Mouse (Mus musculus): ENCODE measurements at regions not wholly inside any gene's neighbourhood (a gene's known extent, or its start where the extent isn't known, plus 50 kb on each side); places are given as distances from the start of the nearest gene placed in this dataset.

DNA sequence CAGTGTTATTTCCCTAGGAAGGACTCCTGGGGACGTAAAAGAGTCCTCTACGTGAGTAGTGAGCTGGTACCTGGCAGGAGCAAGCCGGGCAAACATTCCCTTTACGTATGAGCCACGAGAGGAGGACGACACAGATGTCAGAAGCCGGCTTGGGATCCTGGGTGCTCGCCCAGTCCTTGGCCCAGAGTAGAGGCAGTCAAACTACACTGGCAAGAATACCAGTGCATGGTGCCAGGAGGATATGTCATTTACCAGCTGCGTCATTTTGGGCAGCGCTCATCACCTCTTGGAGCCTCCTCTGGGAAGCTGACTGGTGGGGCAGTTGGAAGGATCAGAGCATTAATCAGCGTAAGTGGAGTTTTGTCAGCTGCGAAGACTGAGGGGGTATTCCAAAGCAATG lies 343.0 kb upstream of the Klf4 start:
- H3K4me2 ChIP-seq (replicated peaks) = no peak overlapping the region
- H3K36me3 ChIP-seq = no peaks in the 10 kb centered on the region
- H3K27me3 ChIP-seq = no peaks in the 10 kb centered on the region
- H3K9ac ChIP-seq (replicated peaks) = no peak overlapping the region
- ATAC-seq (ENCODE audit: low FRiP score, low read depth) = no peak
- no peak overlapping the region for H3K4me3 ChIP-seq
- WGBS = 93% methylated on average over 12 of the region's 12 CpGs
- H3K4me1 ChIP-seq = no peaks in the 10 kb centered on the region
- no peak overlapping the region for H3K27ac ChIP-seq (replicated peaks)
- no peaks in the 10 kb centered on the region for H3K9me3 ChIP-seq

DNA sequence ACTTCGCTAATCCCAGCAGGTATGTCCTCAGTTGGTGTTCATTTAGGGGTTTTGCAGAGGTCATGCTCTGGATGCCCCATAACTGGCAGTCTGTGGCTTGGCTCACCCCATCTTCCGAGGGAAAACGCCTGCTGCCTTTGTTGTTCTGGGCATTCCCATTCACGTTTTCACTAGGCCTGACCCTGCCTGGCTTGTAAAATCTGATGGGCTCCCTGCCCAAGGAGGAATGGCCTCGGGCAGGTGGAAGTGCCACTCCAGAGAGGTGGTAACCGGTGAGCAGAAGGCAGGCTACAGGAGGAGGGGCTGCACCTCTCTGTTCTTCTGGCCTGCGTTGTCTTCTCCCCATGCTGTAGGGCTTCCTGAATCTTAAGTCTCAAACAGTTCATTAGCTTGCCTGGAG lies 342.6 kb upstream of the Klf4 start:
- no peak overlapping the region for H3K27ac ChIP-seq (replicated peaks)
- 82% methylated on average over 7 of the region's 7 CpGs for WGBS

DNA sequence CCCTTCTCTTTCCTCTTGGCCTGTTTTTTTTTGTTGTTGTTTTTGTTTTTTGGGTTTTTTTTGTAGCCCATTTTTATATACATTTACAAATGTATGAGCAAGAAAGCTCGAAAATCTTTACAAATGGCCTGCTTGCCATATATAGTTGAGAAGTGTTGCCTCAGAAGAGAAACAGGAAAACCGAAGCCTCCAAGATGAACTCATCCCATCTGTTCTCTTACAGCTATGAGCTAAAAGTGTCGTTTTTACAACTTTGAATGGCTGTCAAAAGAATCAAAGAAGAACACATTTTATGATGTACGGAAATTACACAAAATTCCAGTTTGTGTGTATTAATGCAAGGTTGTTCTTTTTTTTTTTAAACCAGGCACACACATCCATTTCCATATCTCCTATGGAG lies 342.0 kb upstream of the Klf4 start:
- H3K4me2 ChIP-seq (replicated peaks) = no peak overlapping the region
- H3K9ac ChIP-seq (replicated peaks) = no peak overlapping the region
- no peak for ATAC-seq (ENCODE audit: low FRiP score, low read depth)
- H3K27me3 ChIP-seq = no peaks in the 10 kb centered on the region
- H3K4me3 ChIP-seq = no peak overlapping the region
- H3K9me3 ChIP-seq = no peaks in the 10 kb centered on the region
- no peaks in the 10 kb centered on the region for H3K36me3 ChIP-seq
- 88% methylated on average over 4 of the region's 4 CpGs for WGBS
- no peaks in the 10 kb centered on the region for H3K4me1 ChIP-seq
- no peak overlapping the region for H3K27ac ChIP-seq (replicated peaks)

More for the DNA sequence above, 342.6 kb upstream of the Klf4 start:
- no peaks in the 10 kb centered on the region for H3K9me3 ChIP-seq
- H3K36me3 ChIP-seq = no peaks in the 10 kb centered on the region
- H3K27me3 ChIP-seq = no peaks in the 10 kb centered on the region
- no peak for ATAC-seq (ENCODE audit: low FRiP score, low read depth)
- H3K4me2 ChIP-seq (replicated peaks) = no peak overlapping the region
- no peak overlapping the region for H3K9ac ChIP-seq (replicated peaks)
- H3K4me1 ChIP-seq = no peaks in the 10 kb centered on the region
- no peak overlapping the region for H3K4me3 ChIP-seq

DNA sequence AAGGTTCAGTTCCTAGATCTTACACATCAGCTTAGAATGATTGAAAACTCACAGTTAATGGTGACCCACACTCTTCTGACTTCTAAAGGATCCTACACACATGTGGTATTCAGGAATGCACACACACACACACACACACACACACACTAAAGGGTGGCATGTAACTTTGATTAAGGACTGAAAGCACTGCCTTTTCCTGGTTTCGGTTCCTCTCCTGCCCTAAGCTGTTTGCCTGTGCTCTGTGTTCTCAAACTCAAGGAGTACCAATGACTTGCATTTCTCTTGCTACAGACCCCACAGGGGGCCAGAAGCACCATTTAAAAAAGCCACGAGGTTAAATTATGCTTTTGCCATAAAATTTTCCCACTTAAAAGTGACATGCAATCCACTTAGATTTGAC lies 327.8 kb upstream of the Klf4 start:
- H3K4me1 ChIP-seq = no peaks in the 10 kb centered on the region
- ATAC-seq (ENCODE audit: low FRiP score, low read depth) = no peak
- H3K9me3 ChIP-seq = no peaks in the 10 kb centered on the region
- H3K27me3 ChIP-seq = no peaks in the 10 kb centered on the region
- H3K4me2 ChIP-seq (replicated peaks) = no peak overlapping the region
- H3K27ac ChIP-seq (replicated peaks) = no peak overlapping the region
- H3K4me3 ChIP-seq = no peak overlapping the region
- 78% methylated on average over 2 of the region's 2 CpGs for WGBS
- H3K9ac ChIP-seq (replicated peaks) = no peak overlapping the region
- H3K36me3 ChIP-seq = no peaks in the 10 kb centered on the region

DNA sequence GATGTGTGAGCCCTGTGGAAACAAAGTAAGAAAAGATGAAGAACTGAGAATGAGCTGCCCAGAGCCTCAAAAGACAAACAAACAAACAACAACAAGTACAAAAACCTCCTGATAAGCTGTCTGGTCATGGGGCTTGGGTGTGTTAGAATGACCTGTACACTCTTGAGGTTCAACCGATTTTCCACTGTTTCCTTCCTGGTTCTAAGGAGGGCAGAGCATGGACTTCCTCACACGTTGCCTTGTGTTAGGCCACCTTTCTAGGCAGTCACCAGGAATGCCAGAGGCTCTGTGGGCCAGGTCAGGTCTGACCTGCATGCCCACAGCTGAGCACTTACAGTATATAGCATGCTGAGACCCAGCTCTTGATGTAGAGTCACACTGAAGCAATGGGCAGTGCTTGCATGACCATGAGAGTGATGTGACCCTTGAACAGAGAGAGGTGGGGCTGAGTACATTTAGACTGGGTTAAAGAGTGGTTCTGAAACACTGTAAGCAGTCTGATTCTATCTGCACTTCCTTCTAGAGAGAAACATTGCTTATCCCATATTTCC lies 327.0 kb upstream of the Klf4 start:
- Histone ChIP-seq H3K4me1 (no peaks in the 10 kb centered on the region), H3K4me3 (no peak overlapping the region), H3K27me3 (no peaks in the 10 kb centered on the region), H3K4me2 (replicated peaks) (no peak overlapping the region), H3K9me3 (no peaks in the 10 kb centered on the region), H3K36me3 (no peaks in the 10 kb centered on the region), H3K27ac (replicated peaks) (no peak overlapping the region), H3K9ac (replicated peaks) (no peak overlapping the region)
- WGBS = 86% methylated on average over 2 of the region's 2 CpGs
- ATAC-seq (ENCODE audit: low FRiP score, low read depth) = no peak

DNA sequence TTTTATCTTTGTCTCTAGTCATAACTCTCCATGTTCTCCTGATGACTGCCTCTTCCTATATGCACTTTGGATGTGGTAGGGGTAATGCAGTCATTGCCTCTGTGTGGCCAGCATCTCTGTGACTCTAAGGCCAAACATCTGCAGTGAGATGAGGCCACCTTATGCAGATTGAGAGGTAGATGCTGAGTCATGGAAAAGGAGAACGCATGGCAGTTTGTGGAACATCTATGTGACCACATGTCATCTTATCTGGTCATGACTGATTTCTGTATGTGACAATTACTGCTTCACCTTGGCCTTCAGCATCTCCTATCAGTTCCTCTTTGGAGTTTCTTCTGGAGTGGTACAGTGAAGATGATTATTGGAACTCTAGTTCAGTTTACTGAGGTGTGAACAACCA lies 319.2 kb upstream of the Klf4 start:
- no peak overlapping the region for H3K4me2 ChIP-seq (replicated peaks)
- no peak for ATAC-seq (ENCODE audit: low FRiP score, low read depth)
- no peaks in the 10 kb centered on the region for H3K36me3 ChIP-seq
- WGBS = 86% methylated on average over 1 of the region's 1 CpGs
- no peaks in the 10 kb centered on the region for H3K9me3 ChIP-seq
- no peak overlapping the region for H3K9ac ChIP-seq (replicated peaks)
- H3K4me3 ChIP-seq = no peak overlapping the region
- no peaks in the 10 kb centered on the region for H3K4me1 ChIP-seq
- H3K27me3 ChIP-seq = no peaks in the 10 kb centered on the region
- no peak overlapping the region for H3K27ac ChIP-seq (replicated peaks)

DNA sequence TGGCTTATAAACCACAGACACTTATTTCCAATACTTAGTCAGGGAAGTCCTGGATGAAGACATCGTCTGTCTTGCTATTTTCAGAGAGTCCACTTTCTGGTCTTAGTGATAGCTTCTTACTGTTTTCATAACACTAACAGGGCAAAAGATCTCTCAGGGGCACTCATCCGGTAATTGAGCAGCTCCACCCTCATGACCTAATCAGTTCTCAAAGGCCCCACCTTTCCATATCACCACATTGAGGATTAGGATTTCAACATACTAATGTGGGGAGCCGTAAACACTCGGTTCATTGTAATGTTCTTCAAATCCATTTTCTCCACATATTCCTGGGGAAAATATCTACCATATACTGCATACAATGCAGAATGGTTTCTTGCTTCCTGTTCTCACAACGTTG lies 318.8 kb upstream of the Klf4 start:
- Histone ChIP-seq H3K4me3 (no peak overlapping the region), H3K36me3 (no peaks in the 10 kb centered on the region), H3K4me2 (replicated peaks) (no peak overlapping the region), H3K9me3 (no peaks in the 10 kb centered on the region), H3K4me1 (no peaks in the 10 kb centered on the region), H3K27ac (replicated peaks) (no peak overlapping the region), H3K9ac (replicated peaks) (no peak overlapping the region), H3K27me3 (no peaks in the 10 kb centered on the region)
- WGBS = 87% methylated on average over 5 of the region's 5 CpGs
- no peak for ATAC-seq (ENCODE audit: low FRiP score, low read depth)

DNA sequence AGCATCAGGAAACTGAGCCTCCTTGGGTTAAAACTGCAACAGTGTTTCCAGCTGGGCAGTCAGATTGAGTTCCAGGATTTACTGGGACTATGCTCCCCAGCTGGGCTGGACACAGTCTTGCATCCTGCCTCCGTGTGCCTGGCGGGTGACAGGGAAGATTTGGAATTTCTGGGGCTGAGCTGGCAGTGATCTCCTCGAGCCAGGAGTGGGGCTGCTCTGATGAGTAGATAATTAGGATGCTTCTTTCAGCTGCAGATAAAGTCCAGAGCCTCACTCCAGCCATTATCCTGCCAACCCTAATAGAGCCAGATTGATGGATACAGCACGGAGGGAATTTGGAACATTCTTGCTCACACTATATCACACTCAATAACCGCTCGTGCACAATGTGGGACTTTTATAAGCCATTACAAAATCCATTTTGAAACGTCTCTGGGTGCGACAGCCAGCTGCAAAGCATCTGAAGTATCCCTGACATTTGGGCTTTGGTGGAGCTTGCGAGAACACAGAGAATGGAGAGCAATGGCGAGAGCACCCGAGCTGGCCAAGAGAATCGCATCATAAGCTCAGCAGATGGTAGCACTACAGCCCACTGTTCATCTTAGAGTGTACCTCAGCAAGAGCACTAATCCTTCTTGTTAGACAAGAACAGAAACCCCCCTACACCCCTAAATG lies 311.6 kb upstream of the Klf4 start:
- Histone ChIP-seq H3K9me3 (no peaks in the 10 kb centered on the region), H3K4me1 (no peaks in the 10 kb centered on the region), H3K36me3 (no peaks in the 10 kb centered on the region), H3K4me3 (no peak overlapping the region), H3K27ac (replicated peaks) (no peak overlapping the region), H3K9ac (replicated peaks) (no peak overlapping the region), H3K27me3 (no peaks in the 10 kb centered on the region), H3K4me2 (replicated peaks) (no peak overlapping the region)
- no peak for ATAC-seq (ENCODE audit: low FRiP score, low read depth)
- 70% methylated on average over 12 of the region's 12 CpGs for WGBS

DNA sequence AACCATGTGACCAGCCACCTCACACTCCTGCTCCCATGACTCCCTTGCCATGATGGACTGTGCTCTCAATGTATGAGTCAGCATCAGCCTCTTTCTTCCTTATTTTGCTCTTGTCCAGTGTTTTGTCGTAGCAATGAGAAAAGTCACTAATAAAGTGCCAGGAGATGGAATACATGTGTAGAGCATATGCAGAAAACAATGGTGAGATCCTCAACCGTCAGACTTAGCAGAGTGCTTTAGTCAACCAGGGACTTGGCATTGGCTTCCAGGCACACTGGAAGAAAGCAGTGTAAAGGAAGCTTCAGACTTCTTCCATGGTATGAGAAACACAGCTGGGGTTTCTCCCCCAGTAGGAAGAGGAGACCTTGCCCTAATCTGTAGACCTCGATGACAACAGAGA lies 306.3 kb upstream of the Klf4 start:
- Histone ChIP-seq H3K36me3 (no peaks in the 10 kb centered on the region), H3K9me3 (no peaks in the 10 kb centered on the region), H3K9ac (replicated peaks) (no peak overlapping the region), H3K4me1 (no peaks in the 10 kb centered on the region), H3K4me3 (no peak overlapping the region), H3K27me3 (no peaks in the 10 kb centered on the region), H3K27ac (replicated peaks) (no peak overlapping the region), H3K4me2 (replicated peaks) (no peak overlapping the region)
- 94% methylated on average over 3 of the region's 3 CpGs for WGBS
- no peak for ATAC-seq (ENCODE audit: low FRiP score, low read depth)

DNA sequence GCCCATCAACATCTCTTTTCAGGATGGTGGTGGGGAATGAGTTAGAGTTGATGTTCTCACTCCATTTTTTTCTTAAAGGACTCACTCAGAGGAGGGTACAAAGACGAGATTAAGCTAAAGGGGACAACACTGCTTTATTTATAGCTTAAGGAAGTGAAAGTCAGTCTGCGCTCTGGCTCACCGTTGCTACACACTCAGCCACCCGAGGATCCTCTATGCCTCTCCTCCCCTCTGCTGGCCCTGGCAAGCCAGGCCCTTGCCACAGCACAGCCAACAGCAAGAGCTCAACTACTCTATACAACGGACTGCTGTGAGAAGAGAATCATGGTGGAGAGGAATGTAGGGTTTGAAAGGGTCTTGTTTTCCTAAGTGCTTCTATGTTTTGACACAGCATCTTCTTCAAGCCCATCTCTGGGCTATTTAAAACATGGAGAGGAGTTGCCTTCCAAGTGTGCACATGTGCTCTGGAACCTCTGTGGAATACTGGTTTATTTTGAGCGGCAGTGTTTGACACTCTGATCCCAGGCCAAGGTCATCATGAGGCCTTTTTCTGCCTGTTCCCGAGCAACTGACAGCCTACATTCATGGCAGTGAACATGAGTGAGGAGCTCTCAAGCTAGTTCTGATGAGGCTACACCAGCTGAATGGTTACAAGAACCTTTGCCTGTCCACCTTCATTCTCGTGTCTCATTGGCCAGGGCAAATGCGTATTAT lies 291.9 kb upstream of the Klf4 start:
- H3K9ac ChIP-seq (replicated peaks) = no peak overlapping the region
- H3K4me3 ChIP-seq = no peak overlapping the region
- H3K4me1 ChIP-seq = no peaks in the 10 kb centered on the region
- WGBS = 86% methylated on average over 9 of the region's 9 CpGs
- ATAC-seq (ENCODE audit: low FRiP score, low read depth) = no peak
- H3K4me2 ChIP-seq (replicated peaks) = no peak overlapping the region
- no peaks in the 10 kb centered on the region for H3K9me3 ChIP-seq
- no peaks in the 10 kb centered on the region for H3K27me3 ChIP-seq
- H3K36me3 ChIP-seq = no peaks in the 10 kb centered on the region
- no peak overlapping the region for H3K27ac ChIP-seq (replicated peaks)

DNA sequence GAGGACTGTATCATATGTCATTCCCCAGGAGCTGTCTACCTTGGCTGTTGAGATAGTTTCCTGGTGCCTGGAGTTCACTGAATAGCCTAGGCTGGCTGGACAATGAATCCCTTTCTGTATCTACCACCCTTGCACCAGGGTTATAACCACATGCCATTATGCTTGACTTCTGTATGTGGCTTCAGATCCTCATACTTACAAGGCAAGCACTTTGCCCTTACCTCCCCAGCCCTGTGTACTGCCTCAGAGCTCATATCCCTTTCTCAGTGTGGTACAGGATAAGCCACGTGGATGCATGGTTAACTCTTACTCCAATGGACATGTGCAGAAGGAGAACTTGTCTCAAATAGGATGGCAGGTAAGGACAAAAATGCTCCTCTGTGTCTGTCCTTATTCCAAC lies 291.3 kb upstream of the Klf4 start:
- no peak for ATAC-seq (ENCODE audit: low FRiP score, low read depth)
- Histone ChIP-seq H3K36me3 (no peaks in the 10 kb centered on the region), H3K9ac (replicated peaks) (no peak overlapping the region), H3K27me3 (no peaks in the 10 kb centered on the region), H3K4me1 (no peaks in the 10 kb centered on the region), H3K27ac (replicated peaks) (no peak overlapping the region), H3K9me3 (no peaks in the 10 kb centered on the region), H3K4me3 (no peak overlapping the region), H3K4me2 (replicated peaks) (no peak overlapping the region)
- WGBS = 82% methylated on average over 1 of the region's 1 CpGs

DNA sequence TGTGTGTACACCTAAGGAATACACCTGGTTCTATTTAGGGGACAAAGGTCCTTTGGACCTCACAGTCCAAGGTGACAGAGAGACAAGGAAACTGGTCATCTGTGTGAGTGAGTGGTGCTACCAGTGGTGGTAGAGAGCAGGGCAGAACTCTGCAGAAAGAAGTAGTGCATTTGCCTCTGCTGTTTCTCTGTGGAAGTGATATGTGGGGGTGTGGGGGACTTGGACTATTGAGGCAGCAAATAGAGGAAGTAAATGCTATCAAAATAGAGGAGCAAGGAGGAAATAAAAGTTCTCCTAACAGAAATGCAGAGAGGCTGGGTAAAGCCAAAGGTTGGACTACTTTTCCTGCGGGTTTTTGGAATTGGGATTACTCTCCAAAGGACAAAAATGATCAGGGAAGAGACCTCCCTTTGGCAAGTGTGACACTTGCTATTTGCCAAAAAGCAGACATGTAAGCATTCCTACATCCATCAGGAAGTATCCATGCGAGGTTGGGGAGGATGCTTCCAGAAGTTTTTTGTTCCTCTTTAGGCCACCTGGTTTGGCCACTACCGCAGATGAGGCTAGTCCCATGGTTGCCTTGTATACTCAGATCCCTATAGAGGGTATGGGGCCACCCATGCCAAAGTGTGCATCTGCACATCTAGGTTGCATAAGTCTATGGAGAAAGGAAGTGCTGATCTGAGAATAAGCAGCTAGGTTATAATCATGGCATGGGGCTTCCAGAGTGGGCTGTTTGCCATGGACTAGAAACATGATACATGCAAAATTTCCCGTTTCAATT lies 285.0 kb upstream of the Klf4 start:
- Histone ChIP-seq H3K4me3 (no peak overlapping the region), H3K36me3 (no peaks in the 10 kb centered on the region), H3K9me3 (no peaks in the 10 kb centered on the region), H3K27me3 (no peaks in the 10 kb centered on the region), H3K9ac (replicated peaks) (no peak overlapping the region), H3K4me1 (no peaks in the 10 kb centered on the region), H3K27ac (replicated peaks) (no peak overlapping the region), H3K4me2 (replicated peaks) (no peak overlapping the region)
- no peak for ATAC-seq (ENCODE audit: low FRiP score, low read depth)
- WGBS = 87% methylated on average over 4 of the region's 4 CpGs

Data from midbrain, embryonic 12.5 days (tissue).